Mouse (Mus musculus) liver, postnatal 0 days (tissue): ENCODE measurements at regions not wholly inside any gene's neighbourhood (a gene's known extent, or its start where the extent isn't known, plus 50 kb on each side); places are given as distances from the start of the nearest gene placed in this dataset.

ENCODE experiments used
- ATAC-seq: fragments of 200-750 bp; cut with Nextera tagmentation; 2 replicates; pipeline ENCODE4 v1.8.0; 2017; ENCODE audit warnings: mild to moderate bottlenecking, moderate library complexity
- DNase-seq: peaks from one replicate; pipeline ENCODE4 v3.0.0-alpha.2; 2016
- H3K27ac ChIP-seq: fragments of 300-500 bp; sonication (generic); 2 replicates; pipeline ENCODE4 v1.5.1; 2014; ENCODE audit warnings: antibody characterized with exemption, moderate library complexity, mild to moderate bottlenecking, low read depth
- H3K27me3 ChIP-seq: fragments of 300-500 bp; sonication (generic); 2 replicates; pipeline ENCODE4 v1.6.1; 2014; ENCODE audit warnings: low read length, control low read depth, mixed read lengths; ENCODE audit not compliant: insufficient read depth
- H3K36me3 ChIP-seq: fragments of 300-500 bp; sonication (generic); replicated peaks from 2 replicates; pipeline ENCODE4 v1.6.1; 2014; ENCODE audit warnings: mild to moderate bottlenecking, control low read depth, low read length, moderate library complexity, mixed read lengths; ENCODE audit not compliant: insufficient read depth
- H3K4me1 ChIP-seq: fragments of 300-500 bp; sonication (generic); 2 replicates; pipeline ENCODE4 v1.6.1; 2014; ENCODE audit warnings: antibody characterized with exemption, mild to moderate bottlenecking, control low read depth; ENCODE audit not compliant: insufficient read depth
- H3K4me2 ChIP-seq: fragments of 300-500 bp; sonication (generic); 2 replicates; pipeline ENCODE4 v1.6.1; 2014; ENCODE audit warnings: low read depth, mild to moderate bottlenecking, low read length, moderate library complexity, mixed read lengths
- H3K4me3 ChIP-seq: fragments of 300-500 bp; sonication (generic); 2 replicates; pipeline ENCODE4 v1.5.1; 2014; ENCODE audit warnings: low read depth, low read length
- H3K9ac ChIP-seq: fragments of 300-500 bp; sonication (generic); replicated peaks from 2 replicates; pipeline ENCODE4 v1.6.1; 2014; ENCODE audit warnings: mild to moderate bottlenecking, moderate library complexity
- H3K9me3 ChIP-seq: fragments of 300-500 bp; sonication (generic); 2 replicates; pipeline ENCODE4 v1.6.1; 2016; ENCODE audit warnings: mild to moderate bottlenecking, control low read depth, low read length, mixed read lengths
- CTCF ChIP-seq: sonication (generic); IDR thresholded peaks from 2 replicates; pipeline ENCODE4 v1.5.1; 2016; ENCODE audit warnings: antibody characterized with exemption, low read depth
- EP300 ChIP-seq: IDR thresholded peaks from 2 replicates; pipeline ENCODE4 v1.6.1; 2016; ENCODE audit warnings: antibody characterized with exemption, low read depth, mild to moderate bottlenecking
- WGBS: fragments of 180-500 bp; shearing (Covaris S2); extraction: QIAGEN DNeasy Blood & Tissue Kit; methylation state at CpG from one replicate; pipeline ENCODE4 v1.1.7; 2014; ENCODE audit not compliant: insufficient replicate concordance; 5-methylcytosine and 5-hydroxymethylcytosine counted together

DNA sequence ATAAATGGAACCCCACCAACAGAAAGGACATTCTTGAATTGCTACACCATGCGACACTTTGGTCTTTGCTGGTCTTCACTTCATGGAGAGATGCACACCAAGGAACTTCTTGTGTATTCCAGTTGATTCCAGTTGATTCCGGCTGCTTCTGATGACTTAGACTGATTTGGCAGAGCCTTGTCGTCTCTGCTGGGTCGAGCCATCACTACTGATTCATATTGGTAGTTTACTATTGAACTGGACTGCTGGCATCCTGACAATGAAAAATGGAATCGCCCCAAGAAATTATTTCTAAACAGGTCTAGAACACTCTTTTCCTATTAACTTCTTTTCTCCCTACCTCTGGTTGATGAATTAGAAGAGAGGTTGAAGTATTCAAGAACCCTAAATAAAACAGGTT is 277.7 kb downstream of the Tbc1d1 start:
- H3K36me3 ChIP-seq, result no peaks in the 10 kb centered on the region

GRCm38 (mm10) chr5:64435491-64435890 is 279.4 kb downstream of the Tbc1d1 start:
- Histone ChIP-seq H3K27ac (peak overlapping the region; percentile 72), H3K4me3 (no peak overlapping the region), H3K27me3 (no peaks in the 10 kb centered on the region), H3K36me3 (no peaks in the 10 kb centered on the region), H3K4me1 (peaks cover 16% of the 10 kb centered on the region), H3K4me2 (peak overlapping the region; percentile 43), H3K9me3 (no peaks in the 10 kb centered on the region), H3K9ac (no peak overlapping the region; the same call in 1 of the 2 replicates)
- peak; percentile 81 for DNase-seq
- TF ChIP-seq EP300 (peak; percentile 81), CTCF (no peak)
- ATAC-seq, result peak; percentile 100
- WGBS, result 33% methylated on average over 3 of the region's 3 CpGs

More for the DNA sequence above, 277.7 kb downstream of the Tbc1d1 start:
- 85% methylated on average over 5 of the region's 5 CpGs for WGBS
- Histone ChIP-seq H3K27ac (no peak overlapping the region), H3K4me2 (no peak overlapping the region), H3K4me3 (no peak overlapping the region), H3K9me3 (no peaks in the 10 kb centered on the region), H3K4me1 (peaks cover 16% of the 10 kb centered on the region), H3K9ac (no peak overlapping the region), H3K27me3 (no peaks in the 10 kb centered on the region)
- ATAC-seq (no peak), DNase-seq (no peak)
- TF ChIP-seq EP300, result no peak
- TF ChIP-seq CTCF, result no peak

DNA sequence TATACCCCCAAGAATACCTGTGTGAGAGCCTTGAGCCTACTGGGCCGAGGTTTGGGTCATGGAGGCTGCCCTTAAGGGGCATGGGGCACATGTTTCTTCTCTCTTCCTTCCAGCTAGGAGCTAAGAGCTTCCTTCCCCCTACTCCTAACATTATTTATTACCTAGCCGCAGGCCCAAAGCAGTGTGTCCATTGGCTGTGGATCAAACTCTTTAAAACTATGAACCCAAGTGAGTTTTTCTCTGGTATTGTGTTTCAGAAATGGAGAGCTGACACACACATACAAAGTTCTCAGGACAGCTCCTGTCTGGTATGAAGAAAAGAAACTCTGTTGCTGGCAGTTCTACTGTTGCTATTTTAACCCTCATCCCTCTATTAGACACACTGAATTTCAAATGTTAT is 279.9 kb downstream of the Tbc1d1 start:
- no peak for DNase-seq
- H3K4me2 ChIP-seq, result peak overlapping the region; percentile 22; the same call in 1 of the 2 replicates

GRCm38 (mm10) chr5:64437720-64438119 is 281.6 kb downstream of the Tbc1d1 start:
- DNase-seq (no peak), ATAC-seq (no peak)
- no peak for TF ChIP-seq EP300
- TF ChIP-seq CTCF, result no peak
- no peak overlapping the region for H3K27ac ChIP-seq
- peaks cover 16% of the 10 kb centered on the region for H3K4me1 ChIP-seq
- no peaks in the 10 kb centered on the region for H3K27me3 ChIP-seq
- H3K4me3 ChIP-seq, result no peak overlapping the region
- H3K4me2 ChIP-seq, result no peak overlapping the region
- H3K9ac ChIP-seq, result no peak overlapping the region
- H3K9me3 ChIP-seq, result no peaks in the 10 kb centered on the region
- no peaks in the 10 kb centered on the region for H3K36me3 ChIP-seq
- WGBS, result 73% methylated on average over 5 of the region's 5 CpGs

More for the DNA sequence above, 279.9 kb downstream of the Tbc1d1 start:
- peak overlapping the region; percentile 72 for H3K27ac ChIP-seq
- WGBS, result 64% methylated on average over 2 of the region's 2 CpGs
- H3K27me3 ChIP-seq, result no peaks in the 10 kb centered on the region
- H3K9me3 ChIP-seq, result no peaks in the 10 kb centered on the region
- H3K9ac ChIP-seq, result no peak overlapping the region; the same call in 1 of the 2 replicates
- ATAC-seq, result no peak
- no peak overlapping the region for H3K4me3 ChIP-seq
- H3K36me3 ChIP-seq, result no peaks in the 10 kb centered on the region
- peaks cover 16% of the 10 kb centered on the region for H3K4me1 ChIP-seq
- TF ChIP-seq CTCF (no peak), EP300 (no peak)

GRCm38 (mm10) chr5:64438446-64439134 is 282.5 kb downstream of the Tbc1d1 start:
- no peaks in the 10 kb centered on the region for H3K9me3 ChIP-seq
- DNase-seq (no peak), ATAC-seq (no peak)
- no peak overlapping the region for H3K4me3 ChIP-seq
- no peak overlapping the region for H3K9ac ChIP-seq
- TF ChIP-seq EP300 (no peak), CTCF (no peak)
- WGBS, result 66% methylated on average over 13 of the region's 13 CpGs
- no peak overlapping the region for H3K4me2 ChIP-seq
- peaks cover 16% of the 10 kb centered on the region for H3K4me1 ChIP-seq
- H3K27ac ChIP-seq, result no peak overlapping the region
- no peaks in the 10 kb centered on the region for H3K27me3 ChIP-seq
- no peaks in the 10 kb centered on the region for H3K36me3 ChIP-seq

DNA sequence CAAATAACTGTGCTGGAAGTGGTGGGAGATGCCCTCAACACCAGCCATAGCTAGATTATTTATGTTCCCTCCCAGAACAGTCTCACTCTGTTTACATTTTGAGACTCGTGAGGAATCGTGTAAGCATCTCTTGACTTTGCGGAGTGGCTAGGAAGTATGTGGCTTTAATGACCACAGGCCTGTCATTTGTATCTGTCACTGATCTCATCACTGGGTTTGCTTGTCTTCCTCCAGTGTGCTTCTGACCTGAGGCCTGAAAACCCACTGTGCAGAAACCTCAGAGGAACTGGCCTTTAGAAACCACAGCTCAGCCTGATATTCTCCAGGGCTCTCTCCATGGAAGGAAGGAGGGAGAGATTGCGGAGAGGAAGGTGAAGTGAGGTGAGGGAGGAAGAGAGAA is 291.7 kb downstream of the Tbc1d1 start:
- ATAC-seq, result no peak
- H3K27me3 ChIP-seq, result no peaks in the 10 kb centered on the region
- no peaks in the 10 kb centered on the region for H3K4me1 ChIP-seq
- H3K27ac ChIP-seq, result no peak overlapping the region
- no peak overlapping the region for H3K9ac ChIP-seq
- no peak for DNase-seq
- TF ChIP-seq EP300, result no peak
- no peak for TF ChIP-seq CTCF
- H3K4me2 ChIP-seq, result no peak overlapping the region
- WGBS, result 26% methylated on average over 4 of the region's 4 CpGs
- H3K9me3 ChIP-seq, result no peaks in the 10 kb centered on the region
- no peaks in the 10 kb centered on the region for H3K36me3 ChIP-seq
- H3K4me3 ChIP-seq, result no peak overlapping the region
